Mouse (Mus musculus) forebrain, embryonic 13.5 days (tissue): ENCODE data around the gene Sigirr. TPM values are rescaled to one million over a fixed set of nuclear protein-coding genes. Genes with fewer than 3 reads are reported as not detected.

Source experiments
- ATAC-seq: fragments of 200-750 bp; cut with Nextera tagmentation; 2 replicates; pipeline ENCODE4 v1.8.0; 2017
- H3K27ac ChIP-seq: fragments of 300-500 bp; sonication (generic); 2 replicates; pipeline ENCODE4 v1.5.1; 2015; ENCODE audit warnings: inconsistent platforms, mild to moderate bottlenecking, moderate library complexity
- H3K27me3 ChIP-seq: fragments of 300-500 bp; sonication (generic); 2 replicates; pipeline ENCODE4 v1.6.1; 2015; ENCODE audit warnings: mild to moderate bottlenecking, inconsistent platforms
- H3K36me3 ChIP-seq: fragments of 300-500 bp; sonication (generic); 2 replicates; pipeline ENCODE4 v1.6.1; 2015; ENCODE audit warnings: mild to moderate bottlenecking, inconsistent platforms; ENCODE audit not compliant: poor library complexity, severe bottlenecking
- H3K4me1 ChIP-seq: fragments of 300-500 bp; sonication (generic); 2 replicates; pipeline ENCODE4 v1.6.1; 2015; ENCODE audit warnings: inconsistent platforms
- H3K4me2 ChIP-seq: fragments of 300-500 bp; sonication (generic); 2 replicates; pipeline ENCODE4 v1.6.1; 2015; ENCODE audit warnings: inconsistent platforms, mild to moderate bottlenecking, moderate library complexity
- H3K4me3 ChIP-seq: fragments of 300-500 bp; sonication (generic); 2 replicates; pipeline ENCODE4 v1.5.1; 2015; ENCODE audit warnings: mild to moderate bottlenecking, inconsistent platforms
- H3K9ac ChIP-seq: fragments of 300-500 bp; sonication (generic); 2 replicates; pipeline ENCODE4 v1.6.1; 2015; ENCODE audit warnings: mild to moderate bottlenecking, inconsistent platforms
- H3K9me3 ChIP-seq: fragments of 300-500 bp; sonication (generic); replicated peaks from 2 replicates; pipeline ENCODE4 v1.6.1; 2016; ENCODE audit warnings: inconsistent platforms
- WGBS: fragments of 180-500 bp; shearing (Covaris S2); methylation state at CpG from one replicate; pipeline ENCODE4 v1.1.7; 2015; 5-methylcytosine and 5-hydroxymethylcytosine counted together
- polyA plus RNA-seq: library from polyadenylated mRNA; unstranded; fragments of >200 nt; fragmentation: Nextera tagmentation; extraction: Ambion mirVana; gene quantifications from 2 replicates; pipeline ENCODE4 v1.2.1, GENCODE M21; 2015

Gene Sigirr
- polyA plus RNA-seq, 1 experiment from 2014 or later: 1.7 TPM

GRCm38 (mm10) chr7:141070058-141070862 lies 30.1 kb downstream of the Sigirr start:
- Histone ChIP-seq H3K36me3 (peaks cover 37% of the 10 kb centered on the region), H3K9me3 (no peaks in the 10 kb centered on the region), H3K9ac (peak overlapping the region; percentile 70), H3K27ac (peak overlapping the region; percentile 61), H3K27me3 (peaks cover 15% of the 10 kb centered on the region), H3K4me3 (peak overlapping the region; percentile 34), H3K4me1 (peaks cover 16% of the 10 kb centered on the region), H3K4me2 (peak overlapping the region; percentile 74)
- peak; percentile 65 for ATAC-seq
- under 1% methylated on average over 51 of the region's 51 CpGs for WGBS

- H3K36me3 ChIP-seq: peaks cover 55% of the 10 kb centered on the region
- no peak overlapping the region for H3K4me2 ChIP-seq
- 87% methylated on average over 19 of the region's 19 CpGs for WGBS
- H3K9ac ChIP-seq: no peak overlapping the region
- ATAC-seq: no peak
- H3K9me3 ChIP-seq: no peaks in the 10 kb centered on the region
- H3K27me3 ChIP-seq: peaks cover 15% of the 10 kb centered on the region
- H3K4me3 ChIP-seq: no peak overlapping the region
- peaks cover 16% of the 10 kb centered on the region for H3K4me1 ChIP-seq
- H3K27ac ChIP-seq: no peak overlapping the region
Measured at GRCm38 (mm10) chr7:141068351-141068750, 32.0 kb downstream of the Sigirr start.

- ATAC-seq: no peak
- Histone ChIP-seq H3K27ac (no peak overlapping the region), H3K4me2 (no peak overlapping the region), H3K4me1 (peaks cover 24% of the 10 kb centered on the region), H3K36me3 (peaks cover 65% of the 10 kb centered on the region), H3K9me3 (no peaks in the 10 kb centered on the region), H3K27me3 (no peaks in the 10 kb centered on the region), H3K9ac (no peak overlapping the region), H3K4me3 (no peak overlapping the region)
- 91% methylated on average over 7 of the region's 7 CpGs for WGBS
Measured at GRCm38 (mm10) chr7:141064576-141064975, 35.8 kb downstream of the Sigirr start.

- peaks cover 65% of the 10 kb centered on the region for H3K36me3 ChIP-seq
- no peak overlapping the region for H3K4me2 ChIP-seq
- no peaks in the 10 kb centered on the region for H3K27me3 ChIP-seq
- H3K4me1 ChIP-seq: peaks cover 24% of the 10 kb centered on the region
- no peak overlapping the region for H3K9ac ChIP-seq
- no peak for ATAC-seq
- 85% methylated on average over 7 of the region's 7 CpGs for WGBS
- no peak overlapping the region for H3K4me3 ChIP-seq
- H3K9me3 ChIP-seq: no peaks in the 10 kb centered on the region
- no peak overlapping the region for H3K27ac ChIP-seq
Measured at GRCm38 (mm10) chr7:141064175-141064574, 36.2 kb downstream of the Sigirr start.

- H3K4me2 ChIP-seq: no peak overlapping the region
- no peak for ATAC-seq
- WGBS: 96% methylated on average over 3 of the region's 3 CpGs
- H3K4me3 ChIP-seq: no peak overlapping the region
- H3K9ac ChIP-seq: no peak overlapping the region
- no peak overlapping the region for H3K27ac ChIP-seq
- H3K36me3 ChIP-seq: peaks cover 59% of the 10 kb centered on the region
- peaks cover 24% of the 10 kb centered on the region for H3K4me1 ChIP-seq
- no peaks in the 10 kb centered on the region for H3K27me3 ChIP-seq
- no peaks in the 10 kb centered on the region for H3K9me3 ChIP-seq
Measured at GRCm38 (mm10) chr7:141063353-141063752, 37.0 kb downstream of the Sigirr start.

GRCm38 (mm10) chr7:141062525-141062924 lies 37.8 kb downstream of the Sigirr start:
- peak overlapping the region; percentile 96 for H3K9ac ChIP-seq
- peak overlapping the region; percentile 89; the same call in 1 of the 2 replicates for H3K4me2 ChIP-seq
- no peak overlapping the region for H3K4me3 ChIP-seq
- peaks cover 24% of the 10 kb centered on the region for H3K4me1 ChIP-seq
- H3K27me3 ChIP-seq: no peaks in the 10 kb centered on the region
- H3K9me3 ChIP-seq: no peaks in the 10 kb centered on the region
- ATAC-seq: no peak
- no peak overlapping the region; the same call in 1 of the 2 replicates for H3K27ac ChIP-seq
- H3K36me3 ChIP-seq: peaks cover 50% of the 10 kb centered on the region
- 78% methylated on average over 7 of the region's 7 CpGs for WGBS

GRCm38 (mm10) chr7:141061269-141061692 lies 39.1 kb downstream of the Sigirr start:
- Histone ChIP-seq H3K9me3 (no peaks in the 10 kb centered on the region), H3K4me2 (peak overlapping the region; percentile 89), H3K9ac (peak overlapping the region; percentile 96), H3K36me3 (peaks cover 38% of the 10 kb centered on the region), H3K4me1 (peaks cover 24% of the 10 kb centered on the region), H3K4me3 (peak overlapping the region; percentile 76), H3K27me3 (no peaks in the 10 kb centered on the region), H3K27ac (peak overlapping the region; percentile 79)
- ATAC-seq: peak; percentile 55
- WGBS: 0% methylated on average over 33 of the region's 37 CpGs

GRCm38 (mm10) chr7:141060426-141061242 lies 39.7 kb downstream of the Sigirr start, which contains the start of gene B4galnt4:
TSS of gene B4galnt4 (plus strand) at chr7:141061104.
- peak; percentile 99 for ATAC-seq
- under 1% methylated on average over 68 of the region's 72 CpGs for WGBS
- no peaks in the 10 kb centered on the region for H3K9me3 ChIP-seq
- H3K4me2 ChIP-seq: peak within 1 kb of the TSS; percentile 89
- H3K27me3 ChIP-seq: no peaks in the 10 kb centered on the region
- peak within 1 kb of the TSS; percentile 76 for H3K4me3 ChIP-seq
- peak within 1 kb of the TSS; percentile 79 for H3K27ac ChIP-seq
- H3K4me1 ChIP-seq: peaks cover 24% of the 10 kb centered on the region
- H3K36me3 ChIP-seq: peaks cover 31% of the 10 kb centered on the region
- H3K9ac ChIP-seq: peak within 1 kb of the TSS; percentile 96

- H3K4me3 ChIP-seq: peak overlapping the region; percentile 76
- WGBS: 69% methylated on average over 2 of the region's 2 CpGs
- peak overlapping the region; percentile 96 for H3K9ac ChIP-seq
- peaks cover 24% of the 10 kb centered on the region for H3K4me1 ChIP-seq
- peak overlapping the region; percentile 89 for H3K4me2 ChIP-seq
- no peaks in the 10 kb centered on the region for H3K27me3 ChIP-seq
- H3K36me3 ChIP-seq: peaks cover 24% of the 10 kb centered on the region
- ATAC-seq: 0 out of 2 replicates have a peak, but pooled peaks have one; percentile 5
- no peaks in the 10 kb centered on the region for H3K9me3 ChIP-seq
- peak overlapping the region; percentile 79 for H3K27ac ChIP-seq
Measured at GRCm38 (mm10) chr7:141059929-141060328, 40.4 kb downstream of the Sigirr start.

- no peak for ATAC-seq
- Histone ChIP-seq H3K4me1 (peaks cover 24% of the 10 kb centered on the region), H3K4me3 (no peak overlapping the region), H3K9me3 (no peaks in the 10 kb centered on the region), H3K27ac (no peak overlapping the region), H3K36me3 (peaks cover 13% of the 10 kb centered on the region), H3K27me3 (no peaks in the 10 kb centered on the region), H3K9ac (no peak overlapping the region), H3K4me2 (no peak overlapping the region)
- 93% methylated on average over 14 of the region's 14 CpGs for WGBS
Measured at GRCm38 (mm10) chr7:141058601-141059341, 41.6 kb downstream of the Sigirr start.

- H3K4me2 ChIP-seq: no peak overlapping the region
- H3K9ac ChIP-seq: no peak overlapping the region
- peaks cover 2% of the 10 kb centered on the region; the same call in 1 of the 2 replicates for H3K36me3 ChIP-seq
- H3K27me3 ChIP-seq: no peaks in the 10 kb centered on the region; the same call in 1 of the 2 replicates
- 89% methylated on average over 1 of the region's 1 CpGs for WGBS
- no peak overlapping the region for H3K27ac ChIP-seq
- peaks cover 20% of the 10 kb centered on the region for H3K4me1 ChIP-seq
- no peak overlapping the region for H3K4me3 ChIP-seq
- no peaks in the 10 kb centered on the region for H3K9me3 ChIP-seq
- ATAC-seq: no peak
Measured at GRCm38 (mm10) chr7:141057541-141057940, 42.8 kb downstream of the Sigirr start.
